Mouse (Mus musculus) hindbrain, embryonic 12.5 days (tissue): ENCODE measurements at regions not wholly inside any gene's neighbourhood (a gene's known extent, or its start where the extent isn't known, plus 50 kb on each side); places are given as distances from the start of the nearest gene placed in this dataset.

ENCODE experiments used
- ATAC-seq: fragments of 200-750 bp; cut with Nextera tagmentation; 2 replicates; pipeline ENCODE4 v1.8.0; 2017; ENCODE audit warnings: moderate TSS enrichment; ENCODE audit not compliant: low FRiP score
- H3K27ac ChIP-seq: fragments of 300-500 bp; sonication (generic); 2 replicates; pipeline ENCODE4 v1.5.1; 2016; ENCODE audit warnings: mild to moderate bottlenecking
- H3K27me3 ChIP-seq: fragments of 300-500 bp; sonication (generic); 2 replicates; pipeline ENCODE4 v1.6.1; 2016; ENCODE audit warnings: mild to moderate bottlenecking
- H3K36me3 ChIP-seq: fragments of 300-500 bp; sonication (generic); 2 replicates; pipeline ENCODE4 v1.6.1; 2016; ENCODE audit warnings: mild to moderate bottlenecking
- H3K4me1 ChIP-seq: fragments of 300-500 bp; sonication (generic); 2 replicates; pipeline ENCODE4 v1.6.1; 2016
- H3K4me2 ChIP-seq: fragments of 300-500 bp; sonication (generic); replicated peaks from 2 replicates; pipeline ENCODE4 v1.6.1; 2016; ENCODE audit warnings: mild to moderate bottlenecking
- H3K4me3 ChIP-seq: fragments of 300-500 bp; sonication (generic); 2 replicates; pipeline ENCODE4 v1.5.1; 2016; ENCODE audit warnings: mild to moderate bottlenecking
- H3K9ac ChIP-seq: fragments of 300-500 bp; sonication (generic); 2 replicates; pipeline ENCODE4 v1.6.1; 2016; ENCODE audit warnings: mild to moderate bottlenecking, moderate library complexity
- H3K9me3 ChIP-seq: fragments of 300-500 bp; sonication (generic); replicated peaks from 2 replicates; pipeline ENCODE4 v1.6.1; 2016; ENCODE audit warnings: mild to moderate bottlenecking
- WGBS: fragments of 180-500 bp; shearing (Covaris S2); methylation state at CpG from one replicate; pipeline ENCODE4 v1.1.7; 2016; 5-methylcytosine and 5-hydroxymethylcytosine counted together

DNA sequence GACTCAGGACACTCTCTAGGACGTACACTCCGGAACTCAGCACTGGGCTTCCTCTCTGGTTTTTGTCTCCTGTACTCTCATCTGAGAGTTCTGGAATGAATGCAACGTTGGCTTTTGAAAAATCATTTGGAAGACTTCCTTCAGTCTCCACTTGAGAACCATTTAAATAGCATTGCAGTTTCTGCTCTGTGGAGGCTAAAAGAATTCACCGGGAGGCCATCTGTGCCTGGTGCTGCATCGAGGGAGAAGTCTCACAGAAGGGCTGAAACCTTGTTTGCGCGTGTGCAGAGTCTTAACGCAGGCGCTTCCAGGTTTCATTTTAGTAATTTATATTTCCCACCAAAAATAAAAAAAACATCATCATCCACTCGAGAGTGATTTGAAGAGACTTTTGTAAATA, 620.3 kb downstream of the Pdcd6ip start:
- no peak for ATAC-seq
- Histone ChIP-seq H3K36me3 (no peaks in the 10 kb centered on the region), H3K4me2 (no peak overlapping the region), H3K4me1 (no peaks in the 10 kb centered on the region), H3K9ac (no peak overlapping the region), H3K4me3 (no peak overlapping the region), H3K9me3 (no peaks in the 10 kb centered on the region), H3K27ac (no peak overlapping the region), H3K27me3 (no peaks in the 10 kb centered on the region)
- WGBS = 92% methylated on average over 10 of the region's 10 CpGs

GRCm38 (mm10) chr9:113085281-113085810, 622.7 kb downstream of the Pdcd6ip start:
- no peak for ATAC-seq
- WGBS = 87% methylated on average over 5 of the region's 5 CpGs
- no peaks in the 10 kb centered on the region for H3K9me3 ChIP-seq
- H3K9ac ChIP-seq = no peak overlapping the region
- no peaks in the 10 kb centered on the region for H3K4me1 ChIP-seq
- H3K4me2 ChIP-seq = no peak overlapping the region
- no peaks in the 10 kb centered on the region for H3K27me3 ChIP-seq
- no peaks in the 10 kb centered on the region for H3K36me3 ChIP-seq
- no peak overlapping the region for H3K27ac ChIP-seq
- no peak overlapping the region for H3K4me3 ChIP-seq

- no peak overlapping the region for H3K9ac ChIP-seq
- H3K9me3 ChIP-seq = no peaks in the 10 kb centered on the region
- 83% methylated on average over 3 of the region's 3 CpGs for WGBS
- H3K27ac ChIP-seq = no peak overlapping the region
- no peaks in the 10 kb centered on the region for H3K4me1 ChIP-seq
- no peak overlapping the region for H3K4me2 ChIP-seq
- ATAC-seq = no peak
- no peak overlapping the region for H3K4me3 ChIP-seq
- no peaks in the 10 kb centered on the region for H3K36me3 ChIP-seq
- no peaks in the 10 kb centered on the region for H3K27me3 ChIP-seq
Observed at GRCm38 (mm10) chr9:113074866-113075265, 633.2 kb downstream of the Pdcd6ip start.

DNA sequence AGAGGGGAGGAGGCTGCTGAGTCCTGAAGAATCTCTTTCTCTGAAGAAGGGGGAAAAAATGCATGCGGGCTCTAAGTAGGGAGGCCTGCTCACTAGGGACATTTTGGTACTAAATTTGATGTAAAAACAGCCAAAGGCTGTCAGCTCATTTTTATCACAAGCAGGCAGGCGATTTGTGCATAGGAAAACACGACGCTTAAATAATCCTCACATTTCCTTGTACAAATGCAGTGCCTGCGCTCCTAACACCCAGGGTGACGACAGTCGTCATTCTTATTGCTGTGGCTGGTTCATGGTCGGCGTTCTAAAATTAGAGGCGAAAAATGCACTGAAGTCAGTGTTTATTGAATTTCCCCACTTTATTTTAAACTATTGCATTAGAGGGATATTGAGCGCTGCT, 650.6 kb downstream of the Pdcd6ip start:
- 83% methylated on average over 11 of the region's 11 CpGs for WGBS
- no peaks in the 10 kb centered on the region for H3K9me3 ChIP-seq
- no peak overlapping the region for H3K4me2 ChIP-seq
- no peaks in the 10 kb centered on the region for H3K36me3 ChIP-seq
- no peak for ATAC-seq
- H3K27ac ChIP-seq = no peak overlapping the region
- no peaks in the 10 kb centered on the region for H3K4me1 ChIP-seq
- H3K27me3 ChIP-seq = no peaks in the 10 kb centered on the region; the same call in 1 of the 2 replicates
- no peak overlapping the region for H3K4me3 ChIP-seq
- H3K9ac ChIP-seq = no peak overlapping the region

GRCm38 (mm10) chr9:113044556-113045178, 663.4 kb downstream of the Pdcd6ip start:
- Histone ChIP-seq H3K27me3 (no peaks in the 10 kb centered on the region), H3K9ac (no peak overlapping the region), H3K4me1 (no peaks in the 10 kb centered on the region), H3K4me2 (no peak overlapping the region), H3K27ac (no peak overlapping the region), H3K36me3 (no peaks in the 10 kb centered on the region), H3K4me3 (no peak overlapping the region), H3K9me3 (no peaks in the 10 kb centered on the region)
- 79% methylated on average over 4 of the region's 4 CpGs for WGBS
- no peak for ATAC-seq

- H3K4me1 ChIP-seq = no peaks in the 10 kb centered on the region
- no peak overlapping the region for H3K4me3 ChIP-seq
- H3K4me2 ChIP-seq = no peak overlapping the region
- H3K27ac ChIP-seq = no peak overlapping the region
- no peaks in the 10 kb centered on the region for H3K9me3 ChIP-seq
- no peak for ATAC-seq
- H3K9ac ChIP-seq = no peak overlapping the region
- 85% methylated on average over 6 of the region's 6 CpGs for WGBS
- no peaks in the 10 kb centered on the region for H3K27me3 ChIP-seq
- no peaks in the 10 kb centered on the region for H3K36me3 ChIP-seq
Observed at GRCm38 (mm10) chr9:113040885-113041284, 667.2 kb downstream of the Pdcd6ip start.

DNA sequence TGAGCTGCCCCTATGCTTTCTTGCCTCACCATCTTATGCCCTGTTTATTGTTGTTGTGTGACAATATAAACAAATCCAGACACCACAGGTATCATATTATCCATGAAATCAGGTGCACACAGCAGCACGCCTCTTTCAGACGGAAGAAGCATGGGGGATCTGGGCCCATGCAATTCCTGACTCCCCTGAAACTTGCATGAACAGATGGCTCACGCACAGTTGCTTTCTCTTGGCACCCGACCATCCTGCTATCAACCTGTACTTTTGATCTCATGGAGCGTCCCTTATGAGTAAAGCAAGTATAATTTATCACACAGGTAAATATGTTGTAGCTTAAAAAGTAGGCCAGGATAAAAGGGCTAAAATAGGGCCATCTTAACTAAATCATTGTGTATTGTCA, 674.1 kb downstream of the Pdcd6ip start:
- H3K9ac ChIP-seq = no peak overlapping the region
- 79% methylated on average over 5 of the region's 5 CpGs for WGBS
- H3K4me2 ChIP-seq = no peak overlapping the region

GRCm38 (mm10) chr9:113029091-113029490, 679.0 kb downstream of the Pdcd6ip start:
- Histone ChIP-seq H3K36me3 (no peaks in the 10 kb centered on the region), H3K4me1 (no peaks in the 10 kb centered on the region), H3K4me2 (no peak overlapping the region), H3K9ac (no peak overlapping the region), H3K9me3 (no peaks in the 10 kb centered on the region), H3K27me3 (no peaks in the 10 kb centered on the region), H3K27ac (no peak overlapping the region), H3K4me3 (no peak overlapping the region)
- 83% methylated on average over 4 of the region's 4 CpGs for WGBS
- no peak for ATAC-seq

More for the DNA sequence above, 674.1 kb downstream of the Pdcd6ip start:
- no peaks in the 10 kb centered on the region for H3K4me1 ChIP-seq
- H3K4me3 ChIP-seq = no peak overlapping the region
- H3K9me3 ChIP-seq = no peaks in the 10 kb centered on the region
- no peak overlapping the region for H3K27ac ChIP-seq
- H3K27me3 ChIP-seq = no peaks in the 10 kb centered on the region
- ATAC-seq = no peak
- H3K36me3 ChIP-seq = no peaks in the 10 kb centered on the region

DNA sequence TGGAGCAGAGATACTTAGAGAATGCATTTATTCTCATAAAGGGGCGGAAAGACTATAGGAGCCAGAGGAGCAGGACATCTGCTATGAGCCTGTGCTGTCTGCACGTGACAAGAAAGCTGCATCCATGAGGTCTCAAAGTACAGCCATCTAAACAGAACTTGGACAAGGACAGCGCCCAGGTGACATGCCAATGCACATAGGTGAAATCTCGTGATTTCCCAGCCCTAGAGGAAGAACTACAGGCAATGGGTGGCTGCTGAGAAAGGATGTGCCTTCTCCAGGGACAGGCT, 681.2 kb downstream of the Pdcd6ip start:
- H3K4me2 ChIP-seq = no peak overlapping the region
- no peak for ATAC-seq
- H3K9me3 ChIP-seq = no peaks in the 10 kb centered on the region
- no peaks in the 10 kb centered on the region for H3K27me3 ChIP-seq
- H3K4me1 ChIP-seq = no peaks in the 10 kb centered on the region
- no peak overlapping the region for H3K27ac ChIP-seq
- WGBS = 80% methylated on average over 4 of the region's 4 CpGs
- H3K36me3 ChIP-seq = no peaks in the 10 kb centered on the region
- H3K9ac ChIP-seq = no peak overlapping the region
- no peak overlapping the region for H3K4me3 ChIP-seq

DNA sequence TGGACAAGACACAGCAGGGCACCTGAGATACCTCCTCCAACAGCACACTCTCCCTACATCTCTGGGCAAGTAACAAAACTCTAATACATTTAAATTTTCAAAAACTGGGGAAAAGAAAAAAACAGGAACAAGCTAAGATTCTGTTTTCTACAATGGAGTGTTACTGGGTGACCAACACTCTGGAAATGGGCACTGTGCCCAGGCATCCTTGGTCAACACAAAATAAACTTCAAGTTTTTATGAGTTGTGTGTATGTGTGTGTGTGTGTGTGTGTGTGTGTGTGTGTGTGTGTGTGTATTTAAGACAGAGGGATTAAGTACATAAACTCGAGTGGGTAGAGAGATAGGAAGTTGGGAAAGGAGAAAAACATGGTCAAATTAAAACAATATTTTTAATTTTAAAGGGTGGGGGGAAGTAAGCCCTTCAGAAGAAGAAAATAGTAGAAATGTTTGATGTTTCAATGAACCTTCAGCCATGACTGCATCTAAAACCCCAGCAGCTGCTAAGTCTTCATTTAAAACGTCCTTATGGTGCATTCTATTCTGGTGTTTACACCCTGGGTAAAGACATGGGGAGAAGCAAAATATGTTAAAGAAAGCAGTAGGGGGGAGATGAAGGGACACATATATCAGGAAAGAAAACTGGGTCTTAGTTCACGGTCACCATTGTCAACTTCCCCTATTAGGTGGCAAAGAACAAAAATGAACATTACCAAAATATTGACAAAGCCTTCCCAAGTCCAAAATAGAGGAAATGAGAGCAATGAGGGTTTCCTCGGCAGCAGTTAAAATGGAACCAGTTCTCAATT, 681.8 kb downstream of the Pdcd6ip start:
- H3K4me3 ChIP-seq = no peak overlapping the region
- H3K9ac ChIP-seq = no peak overlapping the region
- no peak for ATAC-seq
- H3K4me1 ChIP-seq = no peaks in the 10 kb centered on the region
- H3K4me2 ChIP-seq = no peak overlapping the region
- H3K27ac ChIP-seq = no peak overlapping the region
- 77% methylated on average over 4 of the region's 4 CpGs for WGBS
- H3K27me3 ChIP-seq = no peaks in the 10 kb centered on the region
- no peaks in the 10 kb centered on the region for H3K36me3 ChIP-seq
- no peaks in the 10 kb centered on the region for H3K9me3 ChIP-seq

GRCm38 (mm10) chr9:113021866-113022645, 686.0 kb downstream of the Pdcd6ip start:
- no peak overlapping the region for H3K27ac ChIP-seq
- H3K4me3 ChIP-seq = no peak overlapping the region
- no peaks in the 10 kb centered on the region for H3K9me3 ChIP-seq
- no peak overlapping the region for H3K9ac ChIP-seq
- H3K27me3 ChIP-seq = no peaks in the 10 kb centered on the region
- H3K4me1 ChIP-seq = no peaks in the 10 kb centered on the region
- no peak for ATAC-seq
- 81% methylated on average over 6 of the region's 6 CpGs for WGBS
- H3K4me2 ChIP-seq = no peak overlapping the region
- H3K36me3 ChIP-seq = no peaks in the 10 kb centered on the region

DNA sequence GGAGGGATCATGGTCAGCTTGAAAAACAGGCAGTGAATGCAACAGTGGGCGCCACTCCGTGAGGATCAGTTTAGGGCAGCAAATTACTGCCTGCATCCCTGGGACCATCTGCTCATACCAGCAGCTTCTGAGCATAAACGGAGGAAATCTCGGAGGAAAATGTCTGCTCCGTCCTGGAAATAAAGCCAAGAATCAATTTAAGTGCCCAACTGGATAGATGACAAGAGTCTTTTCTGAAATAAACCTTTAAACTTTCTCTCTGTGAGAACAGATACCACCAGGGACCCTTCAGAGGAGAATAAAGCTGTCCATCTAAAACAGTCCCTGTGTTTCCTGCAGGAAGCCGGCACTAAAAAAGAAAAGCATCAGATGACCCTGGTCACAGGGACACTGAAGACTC, 688.5 kb downstream of the Pdcd6ip start:
- 72% methylated on average over 6 of the region's 6 CpGs for WGBS
- no peak overlapping the region for H3K9ac ChIP-seq
- no peaks in the 10 kb centered on the region for H3K9me3 ChIP-seq
- no peak overlapping the region for H3K4me2 ChIP-seq
- H3K4me1 ChIP-seq = no peaks in the 10 kb centered on the region
- no peak overlapping the region for H3K4me3 ChIP-seq
- no peak for ATAC-seq
- no peaks in the 10 kb centered on the region for H3K27me3 ChIP-seq
- no peak overlapping the region for H3K27ac ChIP-seq
- no peaks in the 10 kb centered on the region for H3K36me3 ChIP-seq
